Mouse (Mus musculus): ENCODE data around the gene Adam10.

GRCm38 (mm10) chr9:70631665-70632064 lies 47.1 kb upstream of the Adam10 start:
- no peak for TF ChIP-seq GATA1 (IDR thresholded peaks at IDR 0.05; ENCODE audit: low read length)
- TF ChIP-seq TAL1 (IDR thresholded peaks at IDR 0.05; ENCODE audit: low read length), result no peak
